Mouse (Mus musculus) heart, embryonic 11.5 days (tissue): ENCODE data around the gene Slc35f4. TPM values are rescaled to one million over a fixed set of nuclear protein-coding genes. Genes with fewer than 3 reads are reported as not detected.
"Not testable (repeated sequence)": the region's sequence is repeated elsewhere in the genome, so short reads cannot be mapped to it uniquely, and the experiment has no call there.

ENCODE experiments used
- ATAC-seq: fragments of 200-750 bp; cut with Nextera tagmentation; replicated peaks from 2 replicates; pipeline ENCODE4 v1.8.0; 2017; ENCODE audit warnings: moderate library complexity; ENCODE audit not compliant: insufficient number of reproducible peaks, low FRiP score, low TSS enrichment
- H3K27ac ChIP-seq: fragments of 300-500 bp; sonication (generic); 2 replicates; pipeline ENCODE4 v1.5.1; 2014; ENCODE audit warnings: mild to moderate bottlenecking, low read depth, low read length
- H3K27me3 ChIP-seq: fragments of 300-500 bp; sonication (generic); 2 replicates; pipeline ENCODE4 v1.6.1; 2014; ENCODE audit warnings: mild to moderate bottlenecking, low read length, mixed read lengths; ENCODE audit not compliant: control insufficient read depth, insufficient read depth
- H3K36me3 ChIP-seq: fragments of 300-500 bp; sonication (generic); 2 replicates; pipeline ENCODE4 v1.6.1; 2014; ENCODE audit warnings: mild to moderate bottlenecking, low read length, moderate library complexity, mixed read lengths; ENCODE audit not compliant: control insufficient read depth, insufficient read depth
- H3K4me1 ChIP-seq: fragments of 300-500 bp; sonication (generic); 2 replicates; pipeline ENCODE4 v1.6.1; 2014; ENCODE audit warnings: low read length; ENCODE audit not compliant: control insufficient read depth, insufficient read depth
- H3K4me2 ChIP-seq: fragments of 300-500 bp; sonication (generic); 2 replicates; pipeline ENCODE4 v1.6.1; 2014; ENCODE audit warnings: mild to moderate bottlenecking, moderate library complexity
- H3K4me3 ChIP-seq: fragments of 300-500 bp; sonication (generic); 2 replicates; pipeline ENCODE4 v1.5.1; 2014; ENCODE audit warnings: low read depth, low read length
- H3K9ac ChIP-seq: fragments of 300-500 bp; sonication (generic); 2 replicates; pipeline ENCODE4 v1.6.1; 2014; ENCODE audit warnings: mild to moderate bottlenecking, low read depth, low read length, moderate library complexity
- H3K9me3 ChIP-seq: fragments of 300-500 bp; sonication (generic); replicated peaks from 2 replicates; pipeline ENCODE4 v1.6.1; 2016; ENCODE audit warnings: low read length; ENCODE audit not compliant: control insufficient read depth
- WGBS: fragments of 180-500 bp; shearing (Covaris S2); extraction: QIAGEN DNeasy Blood & Tissue Kit; methylation state at CpG from one replicate; pipeline ENCODE4 v1.1.7; 2014; ENCODE audit not compliant: insufficient replicate concordance; 5-methylcytosine and 5-hydroxymethylcytosine counted together
- microRNA-seq: library from miRNA; unstranded; fragments of <30 nt; microRNA quantifications from one replicate; pipeline ENCODE4, GENCODE M21; 2016; ENCODE audit warnings: borderline number of aligned reads
- polyA plus RNA-seq: library from polyadenylated mRNA; unstranded; fragments of >200 nt; fragmentation: Nextera tagmentation; extraction: Ambion mirVana; gene quantifications from 2 replicates; pipeline ENCODE4 v1.2.1, GENCODE M21; 2014

The Slc35f4 gene
- polyA plus RNA-seq, 1 experiment from 2014 or later = 0.21 TPM

- Histone ChIP-seq H3K4me1 (no peaks in the 10 kb centered on the region), H3K4me2 (no peak overlapping the region), H3K4me3 (no peak overlapping the region), H3K27ac (no peak overlapping the region), H3K27me3 (no peaks in the 10 kb centered on the region), H3K9ac (no peak overlapping the region), H3K36me3 (no peaks in the 10 kb centered on the region), H3K9me3 (no peaks in the 10 kb centered on the region)
- no peak for ATAC-seq
- 78% methylated on average over 7 of the region's 7 CpGs for WGBS
Measured at GRCm38 (mm10) chr14:49283784-49284655, 241.8 kb downstream of the Slc35f4 start.

- no peaks in the 10 kb centered on the region for H3K4me1 ChIP-seq
- ATAC-seq = no peak
- no peak overlapping the region for H3K27ac ChIP-seq
- no peak overlapping the region for H3K9ac ChIP-seq
- H3K9me3 ChIP-seq = no peaks in the 10 kb centered on the region
- H3K4me2 ChIP-seq = no peak overlapping the region
- H3K36me3 ChIP-seq = no peaks in the 10 kb centered on the region
- 66% methylated on average over 6 of the region's 6 CpGs for WGBS
- H3K4me3 ChIP-seq = no peak overlapping the region
- no peaks in the 10 kb centered on the region for H3K27me3 ChIP-seq
Measured at GRCm38 (mm10) chr14:49278880-49279279, 247.0 kb downstream of the Slc35f4 start.

- H3K9ac ChIP-seq, H3K27ac ChIP-seq, H3K4me1 ChIP-seq, H3K4me2 ChIP-seq, ATAC-seq, H3K36me3 ChIP-seq, H3K9me3 ChIP-seq, H3K27me3 ChIP-seq, H3K4me3 ChIP-seq: not testable (repeated sequence)
- 83% methylated on average over 9 of the region's 9 CpGs for WGBS
Measured at GRCm38 (mm10) chr14:49278479-49278878, 247.4 kb downstream of the Slc35f4 start.

GRCm38 (mm10) chr14:49277642-49278041 is 248.2 kb downstream of the Slc35f4 start:
- H3K9me3 ChIP-seq = no peaks in the 10 kb centered on the region

GRCm38 (mm10) chr14:49275376-49275775 is 250.5 kb downstream of the Slc35f4 start:
- Histone ChIP-seq H3K27ac (no peak overlapping the region), H3K4me3 (no peak overlapping the region), H3K36me3 (no peaks in the 10 kb centered on the region), H3K9me3 (no peaks in the 10 kb centered on the region), H3K4me2 (no peak overlapping the region), H3K4me1 (no peaks in the 10 kb centered on the region), H3K27me3 (no peaks in the 10 kb centered on the region), H3K9ac (no peak overlapping the region)
- ATAC-seq = no peak
- 43% methylated on average over 2 of the region's 2 CpGs for WGBS

More at GRCm38 (mm10) chr14:49277642-49278041, 248.2 kb downstream of the Slc35f4 start:
- Histone ChIP-seq H3K36me3 (no peaks in the 10 kb centered on the region), H3K27ac (no peak overlapping the region), H3K4me1 (no peaks in the 10 kb centered on the region), H3K4me3 (no peak overlapping the region), H3K27me3 (no peaks in the 10 kb centered on the region), H3K9ac (no peak overlapping the region), H3K4me2 (no peak overlapping the region)
- ATAC-seq = no peak
- WGBS = 64% methylated on average over 3 of the region's 3 CpGs

GRCm38 (mm10) chr14:49265286-49266002 is 260.4 kb downstream of the Slc35f4 start:
- WGBS = 71% methylated on average over 5 of the region's 5 CpGs
- H3K9me3 ChIP-seq = no peaks in the 10 kb centered on the region
- no peak overlapping the region for H3K27ac ChIP-seq
- no peak overlapping the region for H3K4me2 ChIP-seq
- no peaks in the 10 kb centered on the region for H3K36me3 ChIP-seq
- no peak for ATAC-seq
- H3K4me3 ChIP-seq = no peak overlapping the region
- H3K27me3 ChIP-seq = no peaks in the 10 kb centered on the region
- no peak overlapping the region for H3K9ac ChIP-seq
- H3K4me1 ChIP-seq = no peaks in the 10 kb centered on the region

Small RNAs within 50 kb of the gene (microRNA-seq; reads per million reads assigned to microRNA genes)
- not detected for gene Gm22949
